Mouse (Mus musculus): ENCODE measurements around the gene Prkcg. TPM values are rescaled to one million over a fixed set of nuclear protein-coding genes. Genes with fewer than 3 reads are reported as not detected.
A peak's percentile ranks its signal among the peaks of the same experiment; 100 is the strongest.

Gene Prkcg
- polyA plus RNA-seq, 1 experiment from 2014 or later = 0.33 TPM

DNA sequence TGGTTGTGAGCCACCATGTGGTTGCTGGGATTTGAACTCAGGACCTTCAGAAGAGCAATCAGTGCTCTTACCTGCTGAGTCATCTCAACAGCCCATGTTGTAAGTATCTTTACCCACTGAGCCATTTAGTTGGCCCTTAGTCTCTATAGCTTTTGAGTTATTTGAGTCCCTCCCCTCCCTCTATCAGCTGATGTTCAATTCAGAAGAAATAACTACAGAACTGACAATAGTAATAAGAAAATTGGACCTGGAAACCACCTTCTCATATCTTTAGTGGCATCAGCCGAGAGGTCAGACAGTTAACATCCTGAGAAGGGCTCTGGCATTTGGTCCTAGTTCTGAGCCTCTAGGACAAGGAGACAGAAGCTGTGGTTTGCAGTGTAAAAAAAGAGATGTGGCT lies 5.8 kb downstream of the Prkcg start:
- no peak overlapping the region for H3K27ac ChIP-seq (ENCODE audit: low read length)
- 80% methylated on average over 1 of the region's 1 CpGs for WGBS
- H3K4me2 ChIP-seq (ENCODE audit: low read depth, low read length) = peak overlapping the region; percentile 88; the same call in 1 of the 2 replicates
- no peak for ATAC-seq (replicated peaks; ENCODE audit: extremely low read depth, insufficient read depth, low FRiP score)
- H3K36me3 ChIP-seq (ENCODE audit: control insufficient read depth, insufficient read depth) = peaks cover 45% of the 10 kb centered on the region
- H3K9me3 ChIP-seq (replicated peaks; ENCODE audit: control insufficient read depth, low read length) = no peaks in the 10 kb centered on the region
- H3K27me3 ChIP-seq (ENCODE audit: control insufficient read depth, insufficient read depth, low read length) = no peaks in the 10 kb centered on the region
- H3K4me3 ChIP-seq (ENCODE audit: low read length) = no peak overlapping the region; the same call in 1 of the 2 replicates
- no peak overlapping the region for H3K9ac ChIP-seq (ENCODE audit: low read length)
- peaks cover 63% of the 10 kb centered on the region for H3K4me1 ChIP-seq (ENCODE audit: control insufficient read depth, insufficient read depth, low read length)

DNA sequence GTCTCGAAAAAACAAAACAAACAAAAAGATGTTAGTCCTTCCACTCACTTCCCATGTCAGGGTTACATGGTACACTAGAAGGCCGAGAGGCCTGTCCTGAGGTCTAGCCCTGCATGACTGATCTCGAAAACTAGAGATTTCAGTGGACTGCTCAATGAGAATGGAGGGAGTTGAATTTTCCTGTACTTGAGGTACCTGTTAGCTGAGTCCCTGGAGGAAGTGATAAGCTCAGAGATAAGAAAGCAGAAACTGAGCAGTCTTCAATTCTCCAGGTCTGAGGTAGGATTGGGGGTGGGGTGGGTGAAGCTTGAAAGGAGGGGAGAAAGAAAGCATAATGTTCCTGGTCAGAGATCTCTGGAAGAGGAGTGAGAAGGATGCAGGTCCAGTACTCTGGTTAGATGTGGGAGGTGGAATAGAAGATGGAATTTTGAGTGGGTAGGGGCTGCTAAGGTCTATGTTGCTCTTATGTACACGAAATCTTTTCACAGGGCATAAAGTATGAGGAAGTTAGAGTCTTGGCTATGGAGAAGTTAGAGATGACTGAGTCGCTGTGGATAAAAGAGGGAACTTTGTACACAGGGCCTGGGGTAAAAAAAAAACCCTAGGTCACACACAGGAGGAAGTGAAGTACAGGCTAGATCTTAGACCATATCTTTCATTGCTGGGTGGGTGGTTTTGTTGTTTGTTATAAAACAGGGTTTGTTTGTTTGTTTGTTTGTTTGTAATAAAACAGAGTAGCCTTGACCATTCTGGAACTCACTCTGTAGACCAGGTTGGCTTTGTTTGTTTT lies 6.5 kb downstream of the Prkcg start:
- 71% methylated on average over 5 of the region's 5 CpGs for WGBS
- H3K27ac ChIP-seq (ENCODE audit: low read length) = peak overlapping the region; percentile 48
- peak overlapping the region; percentile 56 for H3K4me2 ChIP-seq (ENCODE audit: low read depth, low read length)
- no peak for ATAC-seq (replicated peaks; ENCODE audit: extremely low read depth, insufficient read depth, low FRiP score)
- no peaks in the 10 kb centered on the region for H3K27me3 ChIP-seq (ENCODE audit: control insufficient read depth, insufficient read depth, low read length)
- H3K4me1 ChIP-seq (ENCODE audit: control insufficient read depth, insufficient read depth, low read length) = peaks cover 64% of the 10 kb centered on the region
- no peaks in the 10 kb centered on the region for H3K9me3 ChIP-seq (replicated peaks; ENCODE audit: control insufficient read depth, low read length)
- 0 out of 2 replicates have a peak overlapping the region, but pooled peaks have one; percentile 33 for H3K9ac ChIP-seq (ENCODE audit: low read length)
- H3K4me3 ChIP-seq (ENCODE audit: low read length) = no peak overlapping the region
- peaks cover 50% of the 10 kb centered on the region for H3K36me3 ChIP-seq (ENCODE audit: control insufficient read depth, insufficient read depth)

DNA sequence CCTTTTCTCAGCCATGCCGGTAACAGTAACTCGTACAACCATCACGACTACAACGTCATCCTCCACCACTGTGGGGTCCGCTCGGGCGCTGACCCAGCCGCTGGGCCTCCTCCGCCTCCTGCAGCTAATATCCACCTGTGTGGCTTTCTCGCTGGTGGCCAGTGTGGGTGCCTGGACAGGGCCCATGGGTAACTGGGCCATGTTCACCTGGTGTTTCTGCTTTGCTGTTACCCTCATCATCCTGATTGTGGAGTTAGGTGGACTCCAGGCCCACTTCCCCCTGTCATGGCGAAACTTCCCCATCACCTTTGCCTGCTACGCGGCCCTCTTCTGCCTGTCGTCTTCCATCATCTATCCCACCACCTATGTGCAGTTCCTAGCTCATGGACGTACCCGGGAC lies 7.7 kb downstream of the Prkcg start:
- Histone ChIP-seq H3K27me3 (ENCODE audit: control insufficient read depth, insufficient read depth, low read length) (no peaks in the 10 kb centered on the region), H3K9me3 (replicated peaks; ENCODE audit: control insufficient read depth, low read length) (no peaks in the 10 kb centered on the region), H3K27ac (ENCODE audit: low read length) (no peak overlapping the region), H3K4me1 (ENCODE audit: control insufficient read depth, insufficient read depth, low read length) (peaks cover 69% of the 10 kb centered on the region), H3K4me2 (ENCODE audit: low read depth, low read length) (peak overlapping the region; percentile 56), H3K36me3 (ENCODE audit: control insufficient read depth, insufficient read depth) (peaks cover 50% of the 10 kb centered on the region), H3K4me3 (ENCODE audit: low read length) (no peak overlapping the region), H3K9ac (ENCODE audit: low read length) (no peak overlapping the region)
- WGBS = 91% methylated on average over 16 of the region's 16 CpGs
- no peak for ATAC-seq (replicated peaks; ENCODE audit: extremely low read depth, insufficient read depth, low FRiP score)

DNA sequence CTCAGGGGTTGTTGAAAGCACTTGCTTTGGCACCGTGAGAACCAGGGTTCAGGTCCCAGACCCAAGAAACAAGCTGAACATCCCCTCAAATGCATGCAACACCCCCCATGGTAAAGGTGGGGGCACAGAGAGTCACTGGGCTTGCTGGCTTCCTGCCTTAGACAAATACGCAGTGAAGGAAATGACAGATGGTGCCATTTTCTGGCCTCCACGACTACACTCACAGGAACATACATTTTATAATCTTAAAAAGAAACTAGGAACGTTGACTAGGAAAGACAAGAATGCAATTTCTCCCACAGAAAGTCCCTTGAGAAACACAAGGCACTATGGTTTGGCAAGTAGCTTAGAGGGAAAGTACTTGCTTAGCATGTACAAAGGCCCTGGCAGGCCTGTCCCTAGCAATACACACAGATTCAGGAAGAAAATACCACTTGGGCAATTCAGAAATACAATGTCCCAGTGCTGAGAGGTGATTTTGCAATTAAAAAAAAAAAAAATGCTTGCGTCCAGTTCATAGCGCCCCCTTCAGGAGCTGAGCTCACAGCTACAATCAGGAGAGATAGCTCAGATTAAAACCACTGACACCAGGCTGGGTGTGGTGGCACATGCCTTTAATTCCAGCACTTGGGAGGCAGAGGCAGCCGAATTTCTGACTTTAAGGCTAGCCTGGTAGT lies 11.1 kb downstream of the Prkcg start:
- H3K4me1 ChIP-seq (ENCODE audit: control insufficient read depth, insufficient read depth, low read length) = peaks cover 68% of the 10 kb centered on the region
- H3K4me3 ChIP-seq (ENCODE audit: low read length) = no peak overlapping the region
- H3K4me2 ChIP-seq (ENCODE audit: low read depth, low read length) = no peak overlapping the region
- peaks cover 42% of the 10 kb centered on the region for H3K36me3 ChIP-seq (ENCODE audit: control insufficient read depth, insufficient read depth)
- peak overlapping the region; percentile 21; the same call in 1 of the 2 replicates for H3K27ac ChIP-seq (ENCODE audit: low read length)
- no peak for ATAC-seq (replicated peaks; ENCODE audit: extremely low read depth, insufficient read depth, low FRiP score)
- H3K9ac ChIP-seq (ENCODE audit: low read length) = no peak overlapping the region
- H3K9me3 ChIP-seq (replicated peaks; ENCODE audit: control insufficient read depth, low read length) = no peaks in the 10 kb centered on the region
- WGBS = 47% methylated on average over 7 of the region's 7 CpGs
- peaks cover 7% of the 10 kb centered on the region for H3K27me3 ChIP-seq (ENCODE audit: control insufficient read depth, insufficient read depth, low read length)

DNA sequence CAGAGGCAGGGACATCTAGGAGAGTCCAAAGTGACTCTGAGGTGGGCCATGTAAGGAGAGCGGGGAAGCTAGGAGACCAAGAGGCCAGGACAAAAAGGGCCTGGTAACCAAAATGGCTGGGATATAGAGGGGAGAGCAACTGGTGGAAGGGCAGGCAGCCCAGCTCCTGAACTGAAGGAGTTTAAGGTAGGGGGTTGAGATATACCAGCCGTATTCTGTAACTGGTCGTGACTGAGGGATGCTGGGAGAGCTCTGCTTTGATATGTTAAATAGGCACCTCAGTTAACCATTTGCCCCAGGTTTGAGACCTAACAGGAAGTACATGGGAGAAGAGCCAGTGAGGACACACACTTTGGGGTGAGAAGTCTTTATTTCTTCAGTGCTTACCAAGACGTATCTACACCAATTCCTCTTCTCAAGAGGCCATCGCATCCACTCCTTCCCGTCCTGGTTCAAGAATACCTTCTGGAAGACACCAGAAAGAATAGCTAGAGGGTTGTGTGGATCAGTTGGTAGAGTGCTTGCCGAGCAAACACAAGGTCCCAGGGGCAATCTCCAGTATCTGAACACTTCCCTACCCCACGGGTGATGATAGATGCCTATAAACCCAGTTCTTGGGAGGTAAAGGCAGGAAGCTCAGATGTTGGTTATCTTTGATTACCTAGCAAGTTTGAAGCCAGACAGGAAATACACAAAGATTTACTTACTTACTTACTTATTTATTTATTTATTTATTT lies 12.1 kb downstream of the Prkcg start:
- no peak overlapping the region for H3K9ac ChIP-seq (ENCODE audit: low read length)
- no peak overlapping the region for H3K4me3 ChIP-seq (ENCODE audit: low read length)
- H3K4me1 ChIP-seq (ENCODE audit: control insufficient read depth, insufficient read depth, low read length) = peaks cover 59% of the 10 kb centered on the region
- peaks cover 34% of the 10 kb centered on the region for H3K36me3 ChIP-seq (ENCODE audit: control insufficient read depth, insufficient read depth)
- H3K9me3 ChIP-seq (replicated peaks; ENCODE audit: control insufficient read depth, low read length) = no peaks in the 10 kb centered on the region
- WGBS = 50% methylated on average over 8 of the region's 8 CpGs
- peaks cover 14% of the 10 kb centered on the region for H3K27me3 ChIP-seq (ENCODE audit: control insufficient read depth, insufficient read depth, low read length)
- H3K4me2 ChIP-seq (ENCODE audit: low read depth, low read length) = peak overlapping the region; percentile 75
- ATAC-seq (replicated peaks; ENCODE audit: extremely low read depth, insufficient read depth, low FRiP score) = no peak
- H3K27ac ChIP-seq (ENCODE audit: low read length) = no peak overlapping the region

DNA sequence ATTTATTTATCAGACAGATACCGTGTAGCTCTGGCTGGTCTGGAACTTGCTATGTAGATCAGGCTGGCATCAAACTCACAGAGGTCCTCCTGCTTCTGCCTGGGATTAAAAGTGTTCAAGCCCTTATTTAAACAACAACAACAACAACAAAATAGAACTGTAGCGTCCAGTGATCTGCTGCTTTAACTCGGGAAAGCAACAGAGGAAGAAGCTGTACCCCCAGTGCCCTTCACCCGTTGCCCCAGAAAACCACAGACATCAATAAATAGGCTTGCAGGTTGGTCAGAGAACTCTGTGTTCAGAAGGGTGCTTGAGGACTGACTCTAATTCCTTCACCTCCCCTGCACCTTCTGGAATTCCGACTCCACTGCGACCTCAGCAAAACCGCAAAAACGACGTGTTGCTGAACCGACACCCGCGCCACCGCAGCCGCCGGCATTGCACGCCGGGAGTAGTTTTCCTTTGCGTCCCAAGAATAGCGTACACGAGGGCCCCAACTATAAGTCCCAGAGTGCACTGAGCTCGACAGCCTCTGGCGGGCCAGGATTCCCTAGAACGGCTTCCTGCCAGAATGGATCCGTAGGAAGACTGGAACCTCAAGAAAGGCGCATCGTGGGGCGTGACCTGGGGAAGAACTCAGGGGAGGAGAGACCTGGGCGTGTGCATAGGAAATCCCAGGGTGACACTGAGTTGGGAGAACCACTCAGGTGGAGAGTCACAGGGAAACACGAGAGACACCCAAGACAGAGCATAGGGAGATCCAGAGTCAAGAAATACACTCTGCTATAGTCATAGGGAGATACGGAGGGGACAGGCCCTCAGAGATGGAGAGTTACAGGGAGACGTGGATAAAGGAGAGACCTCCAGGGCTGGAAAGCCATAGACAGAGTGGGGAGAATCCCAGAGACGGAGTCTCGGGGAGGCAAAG lies 12.9 kb downstream of the Prkcg start:
- peak overlapping the region; percentile 46 for H3K4me3 ChIP-seq (ENCODE audit: low read length)
- 5% methylated on average over 33 of the region's 33 CpGs for WGBS
- peaks cover 51% of the 10 kb centered on the region for H3K4me1 ChIP-seq (ENCODE audit: control insufficient read depth, insufficient read depth, low read length)
- H3K4me2 ChIP-seq (ENCODE audit: low read depth, low read length) = peak overlapping the region; percentile 75
- H3K27me3 ChIP-seq (ENCODE audit: control insufficient read depth, insufficient read depth, low read length) = peaks cover 14% of the 10 kb centered on the region
- peaks cover 25% of the 10 kb centered on the region for H3K36me3 ChIP-seq (ENCODE audit: control insufficient read depth, insufficient read depth)
- no peaks in the 10 kb centered on the region for H3K9me3 ChIP-seq (replicated peaks; ENCODE audit: control insufficient read depth, low read length)
- peak; percentile 69 for ATAC-seq (replicated peaks; ENCODE audit: extremely low read depth, insufficient read depth, low FRiP score)
- peak overlapping the region; percentile 66 for H3K9ac ChIP-seq (ENCODE audit: low read length)
- peak overlapping the region; percentile 69 for H3K27ac ChIP-seq (ENCODE audit: low read length)

DNA sequence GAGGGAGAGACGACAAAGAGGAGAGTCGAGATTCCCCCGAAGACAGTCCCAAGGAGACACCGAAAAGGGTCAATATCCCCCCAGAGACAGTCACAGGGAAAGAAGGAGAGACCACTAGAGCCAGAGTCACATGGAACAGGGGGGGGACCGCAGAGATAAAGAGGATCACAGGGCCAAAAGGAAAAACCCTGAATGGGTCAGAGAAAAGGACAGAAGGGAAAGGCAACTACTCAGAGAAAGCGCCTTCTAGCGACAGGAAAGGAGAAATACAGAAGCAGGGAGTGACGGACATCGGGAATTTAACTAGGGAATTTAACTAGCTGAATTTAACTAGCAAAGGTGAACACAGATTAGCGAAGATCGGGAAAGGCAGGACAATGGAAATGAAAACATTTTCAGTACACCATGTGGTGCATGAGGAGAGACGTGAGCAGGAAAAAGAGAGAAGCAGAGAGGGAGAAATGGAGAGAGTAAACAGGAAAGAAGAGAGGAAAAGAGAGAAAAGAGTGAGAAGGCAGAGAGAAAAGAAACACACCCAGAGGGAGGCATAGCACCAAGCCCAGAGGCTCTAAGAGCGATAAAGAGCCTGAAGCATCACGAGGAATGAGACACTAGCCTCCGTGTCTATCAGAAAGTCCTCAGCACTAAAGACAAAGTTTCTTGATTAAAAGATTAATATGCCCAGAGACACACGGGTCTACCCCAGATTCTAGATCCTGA lies 13.7 kb downstream of the Prkcg start:
- Histone ChIP-seq H3K27ac (ENCODE audit: low read length) (peak overlapping the region; percentile 61), H3K4me2 (ENCODE audit: low read depth, low read length) (peak overlapping the region; percentile 75), H3K4me3 (ENCODE audit: low read length) (peak overlapping the region; percentile 46), H3K4me1 (ENCODE audit: control insufficient read depth, insufficient read depth, low read length) (peaks cover 43% of the 10 kb centered on the region), H3K9me3 (replicated peaks; ENCODE audit: control insufficient read depth, low read length) (no peaks in the 10 kb centered on the region), H3K36me3 (ENCODE audit: control insufficient read depth, insufficient read depth) (peaks cover 17% of the 10 kb centered on the region), H3K27me3 (ENCODE audit: control insufficient read depth, insufficient read depth, low read length) (peaks cover 14% of the 10 kb centered on the region), H3K9ac (ENCODE audit: low read length) (peak overlapping the region; percentile 66)
- ATAC-seq (replicated peaks; ENCODE audit: extremely low read depth, insufficient read depth, low FRiP score) = peak; percentile 20; the same call in 1 of the 2 replicates
- WGBS = 4% methylated on average over 16 of the region's 16 CpGs
